Mouse (Mus musculus) erythroblast, adult 5-6 weeks (primary cell): ENCODE data around the gene Mpg. TPM values are rescaled to one million over a fixed set of nuclear protein-coding genes. Genes with fewer than 3 reads are reported as not detected.
A peak's percentile ranks its signal among the peaks of the same experiment; 100 is the strongest.

Source experiments
- ATAC-seq: replicated peaks from 2 replicates; pipeline ENCODE4 v1.8.0; 2016; ENCODE audit warnings: moderate number of reproducible peaks, mild to moderate bottlenecking, moderate TSS enrichment, inconsistent platforms; ENCODE audit not compliant: poor library complexity, low FRiP score, severe bottlenecking
- total RNA-seq, 2 experiments: library from RNA; stranded (forward) in 1 of 2; stranded (reverse) in 1 of 2; fragments of 150-400 nt in 1 of 2; fragments of 200-764, 138-1000 nt in 1 of 2; gene quantifications; 2 replicates each; pipeline versions ENCODE4 v1.2.3 to v1.2.4; 2015 to 2017; ENCODE audit warnings: low replicate concordance in 2 of 2

The Mpg gene
- total RNA-seq, 2 experiments from 2014 or later, result 22.1 to 29.0 TPM

DNA sequence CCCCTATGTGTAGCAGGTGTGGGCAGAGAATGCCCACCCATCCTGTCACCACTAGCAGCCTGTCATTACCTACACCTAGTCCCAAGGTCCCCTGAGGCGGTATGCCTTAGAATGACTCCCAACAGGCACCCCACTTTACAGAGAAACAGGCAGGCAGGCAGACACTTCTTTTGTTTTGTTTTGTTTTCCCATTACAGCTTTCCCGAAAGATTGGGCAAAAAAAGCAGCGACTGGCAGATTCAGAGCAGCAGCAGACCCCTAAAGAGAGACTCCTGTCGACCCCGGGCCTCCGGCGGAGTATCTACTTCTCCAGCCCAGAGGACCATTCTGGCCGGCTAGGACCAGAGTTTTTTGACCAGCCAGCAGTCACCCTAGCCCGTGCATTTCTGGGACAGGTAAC is 1.2 kb downstream of the Mpg start:
- no peak for ATAC-seq

DNA sequence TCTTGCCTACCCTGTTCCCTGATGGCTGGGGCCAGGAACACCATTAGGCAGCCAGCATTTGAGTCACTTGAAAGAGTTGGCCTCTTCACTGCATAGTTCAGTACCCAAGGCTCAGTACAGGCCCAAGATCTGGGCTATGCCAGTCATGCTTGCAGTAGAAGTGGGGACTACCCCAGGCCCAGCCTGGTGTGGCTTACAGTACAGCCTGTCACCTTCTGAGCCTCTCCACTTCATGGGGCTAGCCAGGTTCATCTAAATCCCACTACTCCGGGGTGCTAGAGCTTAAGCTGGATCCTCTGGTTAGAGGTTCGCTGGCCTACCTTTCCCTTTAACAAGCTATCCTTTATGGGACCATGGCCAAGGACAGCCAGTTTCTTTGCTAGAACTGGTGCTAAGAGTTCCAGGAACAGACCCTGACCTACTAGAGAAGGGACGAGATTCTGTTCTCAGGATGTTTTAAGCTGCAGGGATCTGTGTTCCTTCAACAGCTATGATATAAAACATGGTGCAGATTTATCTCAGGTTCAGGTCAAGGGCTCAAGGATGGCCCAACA is 2.1 kb downstream of the Mpg start:
- no peak for ATAC-seq

DNA sequence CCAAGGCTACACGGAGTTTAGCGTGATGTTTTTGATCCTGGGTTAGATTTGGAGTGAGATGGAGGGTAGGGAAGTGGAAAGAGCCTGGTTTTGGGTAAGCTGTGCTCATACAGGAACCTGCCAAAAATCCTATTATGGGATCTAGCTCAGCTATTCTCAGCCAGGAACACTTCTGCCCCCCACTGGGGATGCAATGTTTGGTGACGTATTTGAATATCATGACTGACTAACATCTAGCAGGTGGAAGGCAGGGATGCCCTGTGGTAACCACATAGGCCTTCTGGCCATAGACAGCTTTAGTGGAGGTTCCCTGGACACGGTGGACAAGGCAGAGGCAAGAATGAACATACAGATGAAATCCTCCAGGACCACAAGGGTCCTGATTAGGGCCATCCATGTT is 3.9 kb downstream of the Mpg start:
- no peak for ATAC-seq

DNA sequence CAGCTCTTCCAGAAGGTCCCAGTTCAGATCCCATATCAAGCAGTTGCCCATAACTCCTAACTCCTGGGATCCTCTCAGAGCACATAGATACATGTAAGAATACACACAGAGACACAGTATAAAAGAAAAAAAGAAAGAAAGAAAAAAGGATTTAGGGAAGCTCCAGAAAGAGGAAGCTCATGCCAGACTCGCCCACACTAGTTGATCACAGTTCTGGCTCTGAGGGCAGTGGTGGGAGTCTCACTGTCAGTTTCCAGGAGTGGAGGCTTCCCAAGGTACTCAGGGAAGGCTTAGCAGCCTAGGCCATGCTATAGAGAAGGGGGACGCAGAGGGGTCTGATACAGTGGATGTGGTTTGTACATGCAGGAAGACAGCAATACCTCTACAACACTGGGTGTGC is 4.8 kb downstream of the Mpg start:
- no peak for ATAC-seq

DNA sequence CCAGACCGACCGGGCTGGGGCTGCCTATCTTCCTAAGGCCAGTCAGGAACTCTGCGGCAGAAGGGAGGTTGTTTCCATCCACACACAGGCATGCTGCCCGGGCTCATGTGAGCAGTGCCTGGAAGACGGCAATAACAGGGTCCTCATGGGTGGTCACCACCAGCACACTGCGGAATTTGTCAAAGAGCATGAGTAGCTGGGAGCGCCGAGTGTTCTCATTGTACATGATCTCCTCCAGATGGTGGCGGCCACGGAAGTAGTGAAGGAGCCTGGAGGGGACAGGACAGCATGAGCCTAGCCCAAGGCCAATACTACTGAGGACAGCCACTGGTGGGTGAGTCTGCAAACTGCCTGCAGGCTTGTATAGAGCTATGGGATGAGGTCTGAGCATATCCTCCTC is 6.5 kb downstream of the Mpg start:
- no peak for ATAC-seq

DNA sequence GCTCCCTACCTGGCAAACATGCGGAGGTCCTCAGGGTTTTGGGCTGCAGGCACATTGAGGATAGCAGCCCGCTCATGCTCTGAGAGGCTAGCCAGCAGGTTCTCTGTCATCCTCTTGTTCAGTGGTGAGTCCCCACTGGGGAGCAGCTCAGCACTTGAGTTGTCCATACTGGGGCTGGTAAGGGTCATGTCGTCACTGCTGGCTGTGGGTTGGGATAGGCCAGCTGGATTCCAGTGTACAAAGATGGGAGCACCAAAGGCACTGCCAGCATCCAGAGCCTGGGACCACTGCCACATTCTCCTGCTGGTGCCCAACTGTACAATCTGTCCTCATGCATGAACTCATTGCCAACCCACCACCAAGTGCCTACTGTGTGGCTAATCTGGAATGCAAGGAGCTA is 7.6 kb downstream of the Mpg start:
- ATAC-seq, result no peak

DNA sequence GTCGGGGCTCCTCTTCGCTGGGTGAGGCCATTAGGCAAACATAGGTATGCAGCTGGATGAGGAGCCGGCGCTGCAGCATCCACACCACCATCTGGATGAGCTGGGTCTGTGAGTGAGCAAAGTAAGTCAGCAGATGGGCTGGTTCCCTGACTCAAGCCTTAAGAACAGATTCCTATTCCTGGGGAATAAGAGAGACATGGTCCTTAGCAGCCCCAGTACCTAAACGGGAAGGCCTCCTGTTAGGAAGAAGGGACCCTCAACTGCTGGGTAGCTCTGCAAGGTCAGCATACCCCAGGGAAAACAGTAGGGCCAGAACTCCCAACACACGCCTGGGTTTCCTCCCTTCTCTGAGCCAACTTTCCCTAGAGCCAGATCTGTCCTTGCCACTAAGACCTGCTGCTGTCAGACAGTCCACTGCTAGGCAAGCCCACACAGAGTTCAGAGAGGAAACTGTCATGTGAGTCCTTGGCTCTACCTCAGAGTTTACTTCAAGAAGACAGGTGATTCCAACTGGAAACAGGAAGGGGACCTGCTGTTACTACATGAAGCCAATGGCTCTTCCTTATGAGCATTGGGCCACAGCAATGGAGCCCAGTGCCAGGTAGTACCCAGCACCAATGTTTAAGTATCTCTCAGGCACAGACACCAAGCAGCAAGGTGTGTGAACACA is 8.6 kb downstream of the Mpg start:
- no peak for ATAC-seq

DNA sequence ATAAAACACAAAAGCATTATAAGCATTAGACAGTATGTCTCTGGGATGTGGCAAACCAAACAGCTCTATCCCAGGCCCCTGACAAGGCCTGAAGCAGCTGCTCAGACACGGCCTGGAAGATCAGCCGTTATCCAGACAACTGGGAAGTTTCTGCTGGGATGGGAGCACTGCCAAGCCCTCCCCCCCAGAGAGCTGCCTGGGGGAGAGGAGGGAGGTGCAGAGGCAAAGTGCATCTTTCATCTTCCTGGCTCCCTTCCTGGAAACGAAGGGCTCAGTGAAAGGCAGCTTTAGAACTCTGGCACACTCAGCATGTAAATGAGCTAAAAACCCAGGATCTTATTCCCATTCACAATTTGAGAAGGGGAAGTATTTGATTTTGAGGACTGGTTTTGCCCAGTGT is 9.3 kb downstream of the Mpg start:
- no peak for ATAC-seq

DNA sequence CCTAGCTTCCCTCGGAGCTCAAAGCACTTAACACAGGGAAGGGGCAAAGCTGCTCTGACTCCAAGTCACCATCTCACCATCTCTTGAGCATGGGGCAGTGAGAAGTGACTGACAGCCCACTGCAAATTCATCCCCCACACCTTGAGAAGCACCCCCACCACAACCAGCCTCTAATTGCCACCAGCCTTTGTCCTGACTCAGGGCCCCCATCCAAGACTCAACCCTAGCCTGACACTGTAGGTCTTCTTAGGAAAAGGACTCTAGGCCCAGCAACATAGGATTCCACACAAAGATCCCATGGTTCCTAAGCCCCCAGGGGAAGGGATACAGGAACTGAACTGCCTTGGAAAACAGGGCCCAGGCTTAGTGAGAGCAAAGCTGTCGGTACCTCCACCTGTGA is 9.8 kb downstream of the Mpg start:
- no peak for ATAC-seq

DNA sequence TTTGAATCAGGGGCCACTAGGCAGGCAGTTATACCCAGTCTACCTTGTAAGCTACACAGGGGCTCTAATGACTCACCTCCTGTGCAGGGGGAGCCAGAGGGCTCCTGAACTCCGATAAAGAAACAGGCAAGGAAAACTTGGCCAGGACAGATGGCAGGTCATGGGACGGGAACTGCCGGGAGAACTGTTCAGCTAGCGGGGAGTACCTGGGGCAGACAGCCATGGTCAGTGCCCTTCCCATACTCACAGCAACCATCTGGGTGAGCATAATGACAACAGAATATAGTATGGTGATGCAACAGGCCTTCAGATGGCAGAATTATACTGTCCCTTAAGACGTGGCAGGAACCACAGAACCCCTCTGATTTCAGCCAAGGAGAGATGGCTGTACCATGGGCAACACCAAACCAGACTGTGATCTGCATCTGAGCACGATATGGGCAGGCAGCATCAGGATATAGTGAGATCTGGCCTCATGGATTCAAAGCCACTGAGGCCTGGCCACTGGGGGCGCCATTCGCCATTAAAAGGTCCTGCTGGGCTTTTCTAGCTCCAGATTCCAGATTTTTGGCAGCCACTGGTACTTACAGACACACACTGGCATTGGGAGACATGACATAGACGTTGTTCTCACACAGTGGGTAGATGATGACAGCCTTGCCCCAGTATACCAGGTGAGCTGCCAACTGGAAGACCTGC is 10.6 kb downstream of the Mpg start:
- peak; percentile 57 for ATAC-seq

DNA sequence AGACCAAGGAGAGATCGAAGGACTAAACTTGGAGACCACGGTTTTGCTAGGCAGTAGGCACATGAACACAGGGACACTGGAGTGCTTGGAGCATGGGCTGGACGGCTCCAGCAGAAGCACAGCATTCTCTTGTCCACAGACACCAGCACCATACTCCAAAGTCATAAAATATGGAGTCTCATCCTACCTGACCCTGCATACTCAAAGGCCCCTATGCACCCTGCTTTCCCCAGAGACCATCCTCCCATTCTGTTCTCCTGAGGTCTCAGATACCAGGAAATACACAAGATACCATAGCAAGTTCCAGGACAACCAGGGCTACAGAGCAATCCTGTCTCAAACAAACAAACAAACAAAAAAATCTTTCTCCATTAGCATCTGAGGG is 11.1 kb downstream of the Mpg start:
- ATAC-seq, result no peak

DNA sequence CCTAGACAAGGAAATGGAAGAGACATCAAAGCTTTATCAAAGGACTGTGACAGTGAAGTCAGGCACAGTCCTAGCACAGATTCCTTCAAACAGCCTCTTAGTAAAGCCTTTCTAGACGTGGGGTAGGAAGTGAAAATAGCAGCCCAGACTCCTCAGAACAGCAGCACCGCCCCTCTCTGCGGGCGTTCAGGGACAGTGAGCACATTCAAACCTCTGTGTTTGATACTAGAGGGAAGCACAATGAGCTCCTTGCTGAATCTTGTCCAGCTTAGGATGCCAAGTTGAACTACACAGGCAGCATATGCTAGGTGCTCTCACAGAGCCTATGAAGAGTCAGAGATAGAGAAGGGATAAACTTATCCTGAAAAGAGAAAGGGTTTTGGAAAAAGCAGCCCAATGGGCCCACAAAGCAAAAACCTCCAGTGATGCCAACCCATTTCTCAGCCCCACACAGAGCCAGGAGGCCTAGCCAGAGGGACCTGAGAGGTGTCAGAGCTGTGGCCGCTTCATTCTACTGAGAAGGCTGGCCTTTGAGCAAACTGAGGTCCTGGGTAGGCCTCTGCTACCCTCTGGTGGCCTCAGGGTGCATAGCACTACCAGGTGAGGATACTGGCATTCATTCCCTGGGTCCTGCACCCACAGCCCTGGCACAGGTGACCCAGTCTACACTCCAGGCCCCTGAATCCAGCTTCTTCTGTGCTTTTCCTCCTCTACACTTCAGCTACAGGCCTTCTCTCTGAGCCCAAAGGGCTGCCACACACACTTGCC is 12.0 kb downstream of the Mpg start:
- ATAC-seq, result peak; percentile 81

DNA sequence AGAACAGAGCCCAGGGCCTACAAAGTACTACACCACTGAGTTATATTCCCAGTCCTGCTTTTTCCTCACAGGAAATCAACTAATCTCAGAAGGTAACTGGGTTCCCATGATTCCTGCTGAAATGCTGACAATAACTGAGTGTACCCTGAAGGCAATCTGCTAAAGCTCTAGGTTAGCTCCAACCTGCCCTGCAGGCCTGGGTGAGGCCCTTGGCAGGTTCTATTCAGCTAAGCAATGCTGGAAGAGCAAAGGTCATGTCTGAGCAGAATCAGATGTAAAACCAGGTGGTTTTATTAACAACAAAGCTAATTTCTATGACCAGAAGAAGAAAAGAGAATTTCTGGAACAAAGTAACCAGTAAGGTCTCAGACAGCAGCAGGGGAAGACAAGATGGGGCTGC is 15.1 kb downstream of the Mpg start:
- ATAC-seq, result no peak

DNA sequence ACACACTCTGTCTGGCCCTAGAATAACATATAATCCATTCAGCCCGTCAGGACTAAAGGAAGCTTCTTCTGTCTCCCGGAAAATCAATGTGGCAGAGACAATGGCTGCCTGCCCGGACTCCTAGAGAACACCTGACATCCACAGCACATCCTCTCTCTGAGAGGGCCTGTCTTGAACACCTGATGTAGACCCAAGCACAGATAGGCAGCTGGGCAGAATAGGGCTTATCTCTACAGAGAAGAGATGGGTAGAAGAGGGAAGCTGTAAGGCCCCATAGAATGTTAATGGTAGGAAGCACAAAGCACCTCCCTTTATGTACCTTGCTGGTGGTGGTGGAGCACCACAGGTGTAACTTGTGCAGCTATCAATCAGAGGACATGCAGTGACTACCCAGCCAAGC is 15.9 kb downstream of the Mpg start:
- no peak for ATAC-seq

DNA sequence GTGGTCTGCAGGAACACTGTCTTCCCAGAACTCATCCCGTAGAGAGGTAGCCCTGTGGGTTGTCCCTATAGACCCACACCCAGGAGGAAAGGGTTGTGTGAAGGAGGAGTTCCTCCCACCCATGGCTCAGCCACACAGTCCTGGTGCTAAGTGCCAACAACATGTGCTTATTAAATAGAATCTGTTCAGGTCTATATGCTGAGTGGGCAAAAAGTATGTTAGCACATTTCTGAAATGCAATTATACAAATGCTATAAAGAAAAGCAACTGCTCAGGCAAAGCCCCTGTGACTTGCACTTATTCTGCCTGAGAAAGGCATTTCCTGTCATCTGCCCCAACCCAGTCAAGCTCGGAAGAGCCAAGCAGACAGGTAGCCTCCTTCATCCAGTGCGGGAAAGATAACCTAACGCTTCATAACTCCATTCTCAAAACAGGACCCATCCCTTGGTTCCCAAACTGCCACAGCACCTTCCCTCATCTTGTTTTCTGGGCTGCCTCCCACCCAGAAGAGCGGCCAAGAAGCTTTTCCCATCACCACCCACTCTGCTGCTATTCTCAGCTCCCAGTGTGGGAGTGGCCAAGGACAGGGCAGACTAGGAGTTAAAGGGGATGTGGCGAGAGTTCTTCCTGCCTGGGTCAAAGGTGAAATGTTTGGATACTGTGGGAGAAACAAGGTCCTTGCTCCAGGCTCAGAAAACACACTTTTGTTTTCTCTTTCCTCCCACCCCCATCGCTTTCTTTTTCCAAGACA is 17.1 kb downstream of the Mpg start:
- ATAC-seq, result no peak

DNA sequence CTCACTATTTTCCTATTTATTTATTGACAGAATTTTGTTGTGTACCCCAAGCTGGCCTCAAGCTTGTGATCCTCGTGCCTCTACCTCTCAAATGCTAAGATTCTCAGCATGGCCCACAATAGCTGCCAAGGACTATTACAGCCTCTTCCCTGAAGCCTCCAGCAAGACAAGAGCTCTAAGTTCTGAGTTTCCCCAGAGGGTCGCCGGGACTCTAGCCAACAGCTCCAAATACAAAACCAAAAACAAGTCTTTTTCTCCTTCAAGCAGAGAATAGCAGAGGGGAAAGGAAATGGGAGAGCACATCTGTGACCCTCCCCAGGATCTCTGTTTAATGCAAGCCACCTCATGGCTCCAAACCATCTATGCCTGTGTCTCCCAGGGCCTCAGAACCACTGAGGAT is 17.8 kb downstream of the Mpg start:
- no peak for ATAC-seq

DNA sequence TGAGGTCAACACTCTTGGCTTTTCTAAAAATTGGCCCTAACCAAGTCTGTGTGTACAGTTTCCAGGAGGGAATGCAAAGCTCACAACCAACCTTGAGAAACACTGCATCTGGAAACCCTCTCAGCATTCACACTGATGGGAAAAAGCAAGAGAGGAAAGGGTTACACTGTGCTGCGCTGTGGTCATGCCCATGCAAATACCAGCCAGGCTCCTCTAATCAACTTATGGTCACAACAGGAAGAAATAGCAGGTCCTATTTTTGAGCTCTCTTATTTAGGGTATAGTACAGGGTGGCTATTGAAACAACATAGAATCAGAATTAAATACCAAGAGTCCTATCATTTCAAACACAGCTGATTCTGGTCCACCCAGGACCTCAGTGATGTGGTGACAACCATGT is 18.3 kb downstream of the Mpg start:
- no peak for ATAC-seq

DNA sequence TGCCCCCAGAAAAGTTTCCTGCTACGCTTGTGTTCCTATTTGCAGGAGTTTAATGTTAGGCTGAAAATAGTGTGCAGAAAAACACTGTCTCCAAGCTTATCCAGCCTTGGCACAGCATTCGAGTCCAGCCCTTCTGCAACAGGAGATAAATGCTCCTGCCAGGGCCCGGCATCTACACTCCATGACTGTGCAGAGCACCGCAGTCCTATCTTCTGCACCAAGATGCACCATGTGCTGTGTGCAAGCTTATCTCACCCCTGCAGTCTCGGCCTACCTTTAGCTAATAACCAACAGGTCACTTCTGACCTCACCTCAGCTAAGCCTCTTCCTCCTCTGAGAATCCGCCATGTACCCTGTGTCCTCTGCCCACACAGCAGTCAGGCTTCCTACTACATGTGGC is 19.3 kb downstream of the Mpg start:
- ATAC-seq, result peak; percentile 77

DNA sequence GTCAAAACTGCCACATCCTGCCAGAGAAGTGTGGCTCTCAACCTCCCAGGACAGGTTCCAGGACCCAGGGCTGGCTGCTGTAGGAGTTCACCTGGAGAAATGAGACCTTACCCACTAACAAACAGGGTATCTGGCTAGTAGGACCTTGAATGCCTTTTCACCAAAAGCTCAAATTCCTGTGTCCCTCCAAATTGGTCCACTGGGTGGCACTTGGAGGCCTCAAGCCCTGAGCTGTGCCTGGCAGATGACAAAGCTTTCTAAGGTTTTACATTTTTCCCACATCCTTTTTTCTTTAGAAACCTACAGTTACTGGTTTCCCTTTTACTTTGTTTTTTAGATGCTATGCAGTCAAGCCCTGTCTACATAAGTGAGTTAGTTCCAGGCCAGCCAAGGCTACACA is 20.8 kb downstream of the Mpg start:
- 0 out of 2 replicates have a peak, but pooled peaks have one; percentile 7 for ATAC-seq

DNA sequence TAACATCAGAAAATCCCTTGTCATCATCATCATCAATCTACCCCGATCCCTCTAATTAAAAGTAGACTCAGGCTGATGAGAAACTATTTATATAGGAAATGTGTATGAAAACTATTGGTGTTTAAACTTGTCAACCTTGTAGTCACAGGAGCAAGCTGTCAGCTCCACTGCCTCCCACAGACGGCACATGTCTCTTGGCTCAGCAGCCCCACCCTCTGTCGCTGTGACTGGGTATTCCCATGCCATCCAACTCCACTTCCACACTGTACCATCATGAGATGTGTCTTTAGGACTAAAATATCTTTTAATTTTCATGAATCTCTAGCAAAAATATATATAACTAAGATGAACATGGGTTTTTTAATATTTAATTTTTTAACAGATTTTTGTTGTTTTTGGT is 22.0 kb downstream of the Mpg start:
- ATAC-seq, result no peak
